Mouse (Mus musculus): ENCODE results near the gene Pitx2.

Pitx2 gene

DNA sequence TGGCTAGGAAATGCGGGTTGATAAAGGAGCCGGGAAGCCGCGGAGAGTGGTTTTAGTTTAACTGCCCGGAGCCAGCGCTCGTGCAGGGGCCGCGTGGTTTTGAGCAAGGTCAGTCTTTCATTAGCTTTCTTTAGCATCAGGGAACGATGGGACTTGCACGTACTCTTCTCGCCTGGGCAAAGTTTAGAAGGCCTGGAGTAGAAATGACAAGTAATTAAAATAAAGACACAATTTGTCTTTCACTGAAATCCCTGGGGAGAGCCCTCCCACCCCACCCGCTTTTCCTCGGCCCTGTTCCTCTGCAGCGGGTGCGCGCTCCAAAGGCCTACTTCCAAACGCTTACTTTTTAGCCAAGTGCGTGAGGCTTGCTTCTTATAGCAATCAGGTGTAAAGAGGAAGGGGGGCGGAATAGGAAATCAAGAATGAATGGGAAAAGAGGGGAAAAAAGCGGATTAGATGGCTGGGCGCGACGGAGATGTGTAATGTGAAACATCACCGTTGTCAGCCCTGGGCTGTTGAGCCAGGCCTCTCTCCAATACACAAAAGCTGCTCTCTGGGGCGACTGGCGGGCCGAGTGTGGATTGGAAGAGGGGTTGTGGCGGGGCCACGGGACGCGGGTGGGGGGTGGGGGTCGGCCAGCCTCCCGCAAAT is 17.4 kb downstream of the Pitx2 start:
- DNase-seq (ENCODE audit: low read depth, low spot score), result no peak

DNA sequence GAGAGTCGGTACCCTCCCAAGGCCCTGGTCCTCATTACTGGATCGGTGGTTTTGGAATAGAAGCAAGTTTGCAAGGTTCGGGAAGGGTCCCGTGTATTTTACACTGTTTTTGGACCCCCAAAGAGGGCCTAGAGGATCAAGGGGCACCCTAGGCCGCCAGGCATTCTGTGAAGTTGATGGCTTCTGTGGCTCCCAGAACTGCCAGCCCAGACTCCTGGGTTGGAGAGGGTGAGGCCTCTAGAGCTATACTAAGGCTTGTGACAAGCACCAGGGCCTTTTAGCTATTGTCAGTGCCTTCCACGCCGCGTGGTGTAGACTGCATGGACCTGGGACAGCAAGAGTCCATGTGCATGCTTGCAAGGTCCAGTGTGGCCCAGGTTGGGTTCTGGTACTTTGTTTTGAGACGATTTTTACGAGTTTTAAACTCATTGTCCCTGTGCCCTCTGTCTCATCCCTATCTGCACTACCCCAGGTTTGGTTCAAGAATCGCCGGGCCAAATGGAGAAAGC is 18.2 kb downstream of the Pitx2 start:
- DNase-seq (ENCODE audit: low read depth, low spot score), result no peak

DNA sequence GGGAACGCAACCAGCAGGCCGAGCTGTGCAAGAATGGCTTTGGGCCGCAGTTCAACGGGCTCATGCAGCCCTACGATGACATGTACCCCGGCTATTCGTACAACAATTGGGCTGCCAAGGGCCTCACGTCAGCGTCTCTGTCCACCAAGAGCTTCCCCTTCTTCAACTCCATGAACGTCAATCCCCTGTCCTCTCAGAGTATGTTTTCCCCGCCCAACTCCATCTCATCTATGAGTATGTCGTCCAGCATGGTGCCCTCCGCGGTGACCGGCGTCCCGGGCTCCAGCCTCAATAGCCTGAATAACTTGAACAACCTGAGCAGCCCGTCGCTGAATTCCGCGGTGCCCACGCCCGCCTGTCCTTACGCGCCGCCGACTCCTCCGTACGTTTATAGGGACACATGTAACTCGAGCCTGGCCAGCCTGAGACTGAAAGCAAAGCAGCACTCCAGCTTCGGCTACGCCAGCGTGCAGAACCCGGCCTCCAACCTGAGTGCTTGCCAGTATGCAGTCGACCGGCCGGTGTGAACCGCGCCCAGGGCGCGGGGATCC is 18.8 kb downstream of the Pitx2 start:
- no peak for DNase-seq (ENCODE audit: low read depth, low spot score)

DNA sequence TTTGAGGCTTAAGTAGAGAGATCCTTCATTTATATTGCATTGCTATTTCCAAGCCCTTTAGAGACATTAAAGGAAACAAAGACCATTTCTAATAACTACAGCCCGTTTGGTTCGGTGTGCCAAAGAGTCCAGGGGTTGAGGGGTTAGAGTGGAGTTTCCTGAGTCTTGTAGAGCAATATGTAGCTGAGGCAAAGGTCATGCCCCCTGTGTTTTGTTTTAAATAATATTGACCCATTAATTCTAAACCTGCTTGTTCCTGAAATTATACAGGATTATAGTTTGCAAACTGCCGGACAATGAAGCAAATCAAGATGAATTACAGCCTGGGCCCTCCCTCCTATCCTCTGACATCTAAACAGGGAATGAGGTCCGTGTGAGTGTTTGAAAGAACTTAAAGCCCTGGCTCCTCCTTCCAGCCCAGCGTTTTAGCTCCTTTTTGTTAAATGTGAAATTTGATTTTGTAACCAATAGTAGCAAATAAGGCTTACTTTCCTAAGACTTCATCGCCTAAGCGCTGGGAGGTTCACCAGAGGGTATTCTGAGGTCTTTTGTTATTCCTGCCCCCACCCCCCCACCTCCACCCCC is 20.5 kb downstream of the Pitx2 start:
- no peak for DNase-seq (ENCODE audit: low read depth, low spot score)

DNA sequence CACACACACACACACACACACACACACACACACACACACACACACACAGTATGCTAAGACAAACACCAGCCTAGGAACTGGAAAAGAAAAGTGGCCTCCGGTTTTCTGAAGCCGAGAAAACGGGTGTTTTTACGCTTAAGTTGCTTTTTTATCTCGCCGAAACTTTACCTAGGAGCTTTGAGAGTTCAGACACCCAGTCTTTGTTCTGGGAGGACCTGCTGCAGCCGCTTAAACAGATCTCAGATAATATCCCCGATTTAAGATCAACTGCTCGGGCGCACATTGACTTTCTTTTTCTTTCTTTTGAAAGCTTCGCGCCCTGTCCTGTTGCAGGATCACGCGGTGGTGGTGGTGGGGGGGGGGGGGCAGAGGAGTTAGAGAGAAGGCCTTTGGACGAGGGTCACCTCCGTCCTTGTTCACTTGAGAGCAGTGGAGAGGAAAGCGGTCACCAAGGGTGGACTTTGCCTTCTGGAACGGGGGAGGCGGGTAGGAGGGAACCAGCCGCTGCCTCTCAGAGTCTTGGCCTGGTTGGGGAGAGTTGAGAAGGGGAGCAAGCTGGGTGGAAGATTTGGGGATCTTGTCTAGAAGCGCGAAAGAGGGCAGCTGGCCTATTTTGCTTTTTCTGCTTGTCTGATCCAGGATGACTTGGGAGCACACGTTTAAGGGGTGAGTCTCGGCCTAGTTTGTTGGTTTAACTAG is 21.2 kb downstream of the Pitx2 start:
- DNase-seq (ENCODE audit: low read depth, low spot score), result no peak

DNA sequence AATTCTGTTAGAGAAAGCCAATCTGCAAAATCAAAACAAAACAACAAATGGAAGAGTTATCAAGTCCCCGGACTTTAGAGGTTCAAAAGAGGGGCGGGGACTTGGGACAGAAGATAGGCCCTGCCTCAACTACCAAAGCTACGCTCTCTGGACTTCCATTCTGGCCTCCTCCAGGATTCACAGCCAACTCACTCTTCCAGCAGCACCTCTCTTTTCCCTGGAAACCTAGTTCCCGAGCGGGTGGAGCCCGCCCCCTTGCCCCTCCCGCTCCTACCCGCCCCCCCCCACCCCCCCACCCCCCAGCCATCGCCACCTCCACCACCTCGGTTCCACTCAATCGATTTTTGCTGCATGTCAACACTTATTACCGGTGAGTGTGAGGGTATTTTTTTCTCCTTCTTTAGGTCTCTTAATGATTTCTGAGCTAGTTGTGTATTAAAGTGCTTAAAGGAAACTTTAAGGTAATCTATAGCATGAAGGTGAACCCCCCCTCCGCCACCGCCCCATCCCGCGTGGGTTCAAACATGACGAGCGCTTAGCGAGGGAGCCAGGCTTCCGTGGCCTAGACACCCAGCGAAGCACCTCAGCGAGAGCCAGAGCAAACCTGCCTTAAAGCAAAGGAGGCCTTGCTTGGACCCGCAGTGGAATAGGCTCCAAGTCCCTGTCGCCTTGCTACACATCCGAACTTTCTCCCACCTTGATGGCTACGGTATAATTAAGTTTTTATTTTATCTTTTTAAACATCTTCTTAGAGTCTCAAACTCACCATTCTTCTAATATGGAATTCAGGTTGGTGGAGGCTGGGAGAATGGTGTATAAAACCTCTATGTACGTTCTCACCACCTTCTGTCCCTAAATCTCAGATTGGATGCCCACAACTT is 21.9 kb downstream of the Pitx2 start:
- DNase-seq (ENCODE audit: low read depth, low spot score), result no peak

DNA sequence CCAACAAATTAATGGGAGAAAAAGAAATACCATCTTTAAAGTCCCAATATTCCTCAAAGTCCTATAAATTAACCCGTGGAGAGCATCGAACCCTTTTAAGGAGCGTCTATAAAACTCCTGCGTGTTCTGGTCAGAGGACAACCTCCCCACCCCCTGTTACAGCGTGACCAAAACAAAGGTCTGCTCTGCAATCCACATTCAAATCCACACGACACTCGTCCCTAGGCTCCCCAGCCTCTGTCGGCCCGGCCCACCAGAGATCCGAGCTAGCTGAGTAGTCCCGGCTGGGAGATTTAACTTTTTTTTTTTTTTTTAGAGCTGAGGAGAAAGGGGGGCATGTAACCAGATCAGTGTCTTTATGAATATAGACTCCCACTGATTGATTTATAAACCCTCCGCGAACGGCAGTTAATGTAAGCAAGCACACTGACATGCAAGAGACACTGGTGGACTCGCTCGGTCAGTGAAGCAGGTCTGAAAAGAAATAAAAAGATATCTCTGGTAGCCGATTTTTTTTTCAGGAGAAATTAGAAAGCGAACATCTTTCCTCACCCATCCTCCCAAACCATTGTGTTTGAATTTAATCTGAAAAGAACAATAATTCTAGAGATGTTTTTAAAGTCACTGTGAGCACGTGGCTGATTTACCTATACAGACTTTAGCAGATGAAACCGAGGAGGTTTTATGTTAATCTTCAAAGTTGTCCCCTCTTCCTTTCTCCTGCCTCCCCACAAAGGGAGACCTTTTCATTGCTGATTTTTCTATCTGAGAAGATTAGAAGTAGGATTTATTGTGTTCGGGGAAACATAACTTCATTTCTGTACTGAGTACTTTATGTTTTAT is 23.0 kb downstream of the Pitx2 start:
- DNase-seq (ENCODE audit: low read depth, low spot score), result no peak

DNA sequence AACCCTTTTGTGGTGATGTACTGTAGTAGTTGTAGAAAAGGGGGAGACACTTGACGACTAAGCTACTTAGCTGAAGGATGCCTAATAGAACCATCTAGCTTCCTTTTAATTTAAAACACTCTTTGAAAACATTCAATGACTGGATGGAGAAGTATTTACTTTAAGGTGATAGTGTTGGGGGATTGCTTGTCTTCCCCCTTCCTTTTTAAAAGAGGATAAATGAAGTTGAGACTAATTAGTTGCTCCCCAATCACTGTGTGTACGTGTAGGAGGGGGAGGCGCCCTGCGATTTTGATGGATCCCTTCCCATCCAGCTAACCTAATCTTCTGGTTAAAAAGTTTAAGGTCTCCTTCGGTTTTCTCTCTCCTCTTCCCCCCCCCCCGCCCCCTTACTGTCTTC is 23.7 kb downstream of the Pitx2 start:
- no peak for DNase-seq (ENCODE audit: low read depth, low spot score)

DNA sequence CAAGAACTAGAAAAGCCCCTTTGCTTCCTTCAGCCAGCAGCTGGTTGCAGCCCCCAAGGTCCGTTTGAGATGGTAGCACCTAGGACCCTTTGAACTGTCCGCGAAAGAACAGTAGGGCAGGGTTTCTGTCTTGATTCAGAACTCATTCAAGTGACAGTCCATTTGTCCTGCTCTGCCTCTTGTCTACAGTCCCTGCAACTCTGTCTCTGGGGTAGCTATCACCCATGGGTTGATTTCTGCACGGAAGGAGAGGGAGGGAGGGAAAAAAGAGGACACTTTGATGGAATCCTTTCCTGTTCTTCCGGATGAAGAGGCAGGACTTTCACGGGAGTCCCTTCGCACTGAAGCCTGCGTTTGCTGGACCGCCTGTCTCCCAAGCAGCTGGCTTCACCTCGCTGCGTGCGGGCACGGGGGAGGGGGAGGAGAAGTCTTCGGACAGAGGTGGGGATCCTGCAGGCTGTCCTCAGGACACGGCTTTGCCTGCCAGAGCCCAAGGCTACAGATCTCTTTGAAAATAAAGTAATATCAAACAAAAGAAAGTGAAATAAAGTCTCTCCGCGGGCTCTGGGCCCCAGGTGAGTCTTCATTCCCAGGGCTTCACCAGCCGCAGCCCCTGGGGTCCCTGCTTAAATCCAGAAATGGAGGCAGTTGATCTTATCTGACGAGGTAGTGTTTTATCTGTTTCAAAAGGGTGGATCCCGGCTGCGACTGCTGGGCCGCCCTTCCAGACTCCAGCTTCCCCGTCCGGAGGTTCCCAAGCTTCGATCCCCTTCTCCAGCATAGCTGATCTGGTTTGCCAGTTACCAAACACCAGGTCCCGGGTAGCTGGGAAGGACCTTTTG is 24.5 kb downstream of the Pitx2 start:
- no peak for DNase-seq (ENCODE audit: low read depth, low spot score)

DNA sequence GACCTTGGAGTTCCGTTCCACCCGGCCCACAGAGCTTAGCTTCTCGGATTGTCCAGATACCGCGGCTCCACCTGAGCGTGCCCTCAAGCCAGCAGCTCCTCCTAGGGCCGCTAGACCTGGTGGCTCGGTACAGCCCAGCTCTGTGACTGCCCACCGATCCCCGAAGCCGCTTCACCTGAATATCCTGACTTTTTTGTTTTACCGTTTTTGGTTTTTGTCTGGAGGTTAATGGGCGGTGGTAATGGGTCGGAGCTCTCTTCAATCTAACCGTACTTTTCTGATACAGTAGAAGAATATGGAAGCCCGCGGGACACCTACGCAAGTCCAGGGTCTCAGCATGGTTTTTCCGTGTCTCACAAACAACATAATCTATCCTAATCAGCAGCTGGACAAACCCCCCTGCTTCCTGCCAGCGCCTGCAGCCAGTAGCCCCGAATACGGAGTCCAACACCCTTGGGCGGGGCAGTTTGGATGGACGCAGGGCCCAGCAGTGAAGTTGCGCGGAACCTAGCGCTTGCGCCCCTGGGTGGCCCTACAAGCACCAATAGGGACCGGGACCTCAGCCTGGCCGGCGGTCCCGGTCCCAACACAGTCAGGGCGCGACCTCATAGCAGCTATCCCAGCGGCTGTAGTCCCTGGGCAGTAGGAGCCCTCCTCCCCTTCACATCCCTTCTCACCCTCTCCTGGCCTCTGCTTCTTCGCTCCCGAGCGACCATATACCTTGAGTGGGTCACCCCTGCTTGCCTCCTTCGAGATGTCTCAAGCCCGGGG is 25.3 kb downstream of the Pitx2 start:
- DNase-seq (ENCODE audit: low read depth, low spot score), result no peak

DNA sequence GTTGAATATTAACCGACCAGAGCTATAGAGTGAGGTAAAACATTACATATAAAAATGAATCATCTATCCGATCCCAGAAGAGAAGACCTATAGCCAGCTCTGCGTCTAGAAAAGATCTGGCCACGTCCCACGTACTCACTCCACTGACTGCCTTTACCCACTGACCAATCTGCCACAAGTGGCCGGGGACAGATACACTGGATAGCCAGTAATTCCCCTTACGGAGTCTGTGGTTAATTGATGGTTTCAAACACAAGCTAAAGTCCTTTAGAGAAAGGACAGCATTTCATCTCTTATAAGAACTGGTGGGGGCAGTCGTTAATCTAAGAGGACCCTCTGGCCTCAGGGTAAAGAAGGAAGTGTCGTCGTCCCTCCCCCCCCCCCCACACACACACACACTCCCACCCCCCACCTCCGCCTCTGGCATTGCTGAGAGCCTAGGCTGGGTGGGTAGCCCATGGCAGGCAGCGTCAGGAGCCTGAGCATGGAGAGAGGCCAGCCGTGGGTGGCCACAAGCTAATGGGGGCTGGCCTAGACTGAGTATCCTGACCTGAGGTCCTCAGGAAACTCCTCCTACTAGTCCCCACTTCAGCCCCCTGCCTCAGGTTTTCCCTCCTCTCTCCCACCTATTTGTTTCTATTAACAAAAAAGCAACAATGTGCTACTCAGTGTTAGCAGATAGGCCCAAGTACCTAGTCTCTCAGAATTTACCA is 26.1 kb downstream of the Pitx2 start:
- no peak for DNase-seq (ENCODE audit: low read depth, low spot score)

DNA sequence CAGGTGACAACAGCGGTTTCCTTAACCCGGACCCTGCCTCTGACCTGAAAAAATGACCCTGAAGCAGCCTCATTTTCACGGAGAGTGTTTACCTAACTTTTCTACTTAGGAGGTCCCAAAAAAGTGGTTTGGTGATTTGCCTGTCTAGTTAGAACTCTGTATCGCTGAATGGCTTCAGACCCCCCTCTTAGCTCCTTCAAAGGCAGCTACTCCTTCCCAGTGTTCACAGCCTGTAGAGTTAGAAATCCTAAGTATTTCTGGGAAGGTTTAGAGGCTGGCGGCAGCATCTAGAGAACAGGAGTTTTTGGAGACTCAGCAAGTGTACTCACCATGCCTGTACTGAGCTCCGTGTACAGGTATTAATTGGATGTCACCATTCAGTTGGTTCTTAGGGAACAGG is 27.0 kb downstream of the Pitx2 start:
- DNase-seq (ENCODE audit: low read depth, low spot score), result no peak

DNA sequence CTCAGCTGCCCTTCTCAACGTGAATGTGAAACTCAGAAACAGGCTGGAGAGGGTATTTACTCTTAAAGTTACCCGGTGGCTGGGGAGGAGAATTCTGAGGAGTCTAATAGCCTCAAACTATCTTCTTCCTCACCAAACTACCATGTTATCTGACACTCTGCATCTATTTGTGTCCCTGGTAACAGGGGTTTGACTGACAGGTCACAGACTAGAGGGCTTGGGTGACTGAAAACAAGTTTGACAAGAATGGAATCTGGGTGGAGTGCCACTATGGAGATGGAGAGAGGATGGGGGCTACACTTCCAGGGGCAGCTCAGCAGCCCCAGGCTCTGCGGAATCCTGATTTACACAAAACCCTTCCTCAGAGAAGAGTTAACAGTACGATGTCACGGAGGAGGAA is 27.7 kb downstream of the Pitx2 start:
- no peak for DNase-seq (ENCODE audit: low read depth, low spot score)

DNA sequence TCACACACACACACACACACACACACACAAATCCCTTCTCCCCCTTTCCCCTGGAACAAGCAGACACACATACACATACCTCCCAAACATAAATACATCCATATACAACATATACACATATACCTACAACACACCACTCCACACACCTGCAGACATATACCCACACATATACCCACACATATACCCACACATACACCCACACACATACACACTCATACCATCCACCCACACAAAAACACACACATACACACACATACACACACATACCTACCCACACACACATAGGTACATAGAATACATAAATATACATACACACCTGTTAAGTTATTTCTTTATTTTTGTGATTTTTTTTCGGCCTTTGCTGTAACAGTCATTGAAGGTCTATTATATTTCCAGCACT is 38.3 kb downstream of the Pitx2 start:
- no peak for DNase-seq (ENCODE audit: low read depth, low spot score)

DNA sequence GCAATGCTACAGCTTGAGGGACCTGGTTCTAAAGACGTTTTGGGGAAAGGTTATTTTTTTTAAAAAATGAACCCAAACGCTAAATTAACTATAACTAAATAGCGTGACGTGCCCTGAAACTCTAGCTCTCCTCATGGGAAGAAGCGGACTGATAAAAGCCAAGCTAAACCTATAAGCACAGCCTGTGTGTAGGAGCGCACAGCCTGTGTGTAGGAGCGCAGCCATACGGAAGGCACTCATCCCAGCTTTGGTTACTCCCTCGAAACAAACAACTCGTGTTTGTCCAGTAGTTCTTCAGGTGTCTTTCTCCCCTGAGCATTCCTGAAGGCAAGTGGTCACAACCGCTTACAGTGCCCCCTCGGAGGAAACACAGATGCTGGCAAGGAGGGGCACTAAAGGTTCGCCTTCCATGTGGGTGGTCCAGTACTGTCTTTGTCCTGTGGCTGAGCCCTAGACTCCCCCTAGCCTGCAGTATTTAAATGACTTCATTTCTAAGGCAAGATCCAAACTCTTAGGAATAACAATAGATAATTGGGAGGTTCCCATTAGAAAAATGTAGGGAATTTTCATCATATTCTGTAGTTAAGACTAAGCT is 39.1 kb downstream of the Pitx2 start:
- no peak for DNase-seq (ENCODE audit: low read depth, low spot score)

DNA sequence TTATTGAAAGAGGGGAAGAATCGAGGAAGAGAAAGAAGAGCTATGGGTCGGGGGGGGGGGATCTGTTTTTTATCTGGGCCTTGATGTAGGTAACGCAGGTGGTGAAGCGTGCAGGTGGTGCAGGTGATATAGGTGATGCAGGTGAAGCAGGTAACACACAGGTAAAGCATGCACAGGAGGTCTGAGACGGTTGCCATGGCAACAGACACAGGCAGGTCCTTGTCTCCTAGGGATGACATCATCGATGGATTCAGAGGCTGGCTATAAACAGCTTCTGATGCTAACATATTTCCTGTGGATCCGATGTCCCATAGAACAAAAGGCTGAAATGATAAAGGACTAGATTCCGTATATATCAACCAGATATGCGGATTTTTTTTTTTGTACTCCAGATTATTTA is 51.3 kb downstream of the Pitx2 start:
- DNase-seq (ENCODE audit: low read depth, low spot score), result no peak

DNA sequence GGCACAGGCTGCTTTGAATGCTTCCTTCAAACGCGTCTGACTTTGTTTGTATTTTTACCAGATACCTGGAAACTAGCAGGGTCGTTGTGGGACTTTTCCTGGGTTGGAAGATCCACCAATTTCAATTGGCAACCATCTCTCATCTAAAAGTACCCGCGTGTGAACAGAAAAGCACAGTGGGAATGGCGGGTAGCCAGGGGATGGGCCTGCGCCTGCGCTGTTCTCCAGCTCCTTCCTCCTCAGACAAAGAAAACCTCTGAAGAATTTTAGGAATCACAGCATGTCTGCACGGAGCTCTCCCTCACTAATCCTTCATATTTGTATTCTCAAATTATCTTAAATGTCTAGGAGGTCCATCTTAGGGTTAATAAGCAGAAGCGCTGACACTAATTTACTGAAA is 54.6 kb downstream of the Pitx2 start:
- DNase-seq (ENCODE audit: low read depth, low spot score), result no peak

DNA sequence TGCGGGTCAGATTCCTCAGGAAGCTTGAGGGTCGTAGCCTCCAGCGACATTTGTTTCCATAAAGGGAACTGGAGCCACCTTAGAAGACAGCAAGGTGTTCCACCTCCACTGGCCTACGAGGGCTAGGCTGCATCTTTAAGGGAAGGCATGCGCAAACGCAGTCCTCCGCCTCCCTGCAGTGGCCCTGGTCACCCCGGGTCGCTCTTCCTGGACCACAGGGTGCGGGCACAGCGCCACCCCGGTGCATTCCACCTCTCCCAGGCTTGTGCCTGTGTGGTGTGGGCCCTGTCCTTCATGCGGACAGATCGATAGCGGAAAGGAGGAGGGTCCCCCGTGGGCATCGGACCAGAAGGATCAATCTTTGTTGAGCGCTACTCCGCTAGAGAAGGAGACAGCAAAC is 56.6 kb downstream of the Pitx2 start:
- DNase-seq (ENCODE audit: low read depth, low spot score), result no peak
